Mouse (Mus musculus): ENCODE measurements around the gene Rtn4ip1.
"Not testable (repeated sequence)": the region's sequence is repeated elsewhere in the genome, so short reads cannot be mapped to it uniquely, and the experiment has no call there.

Gene Rtn4ip1

GRCm38 (mm10) chr10:43901578-43902194, at the start of gene Rtn4ip1, which contains the start of gene Qrsl1:
Rtn4ip1 (plus strand) TSS chr10:43901807.
Qrsl1 (minus strand) TSS chr10:43901745.
- peak; percentile 85 for DNase-seq (ENCODE audit: low spot score)

- DNase-seq (ENCODE audit: low spot score) = no peak
Observed at GRCm38 (mm10) chr10:43851898-43852297, 49.7 kb upstream of the Rtn4ip1 start.

DNA sequence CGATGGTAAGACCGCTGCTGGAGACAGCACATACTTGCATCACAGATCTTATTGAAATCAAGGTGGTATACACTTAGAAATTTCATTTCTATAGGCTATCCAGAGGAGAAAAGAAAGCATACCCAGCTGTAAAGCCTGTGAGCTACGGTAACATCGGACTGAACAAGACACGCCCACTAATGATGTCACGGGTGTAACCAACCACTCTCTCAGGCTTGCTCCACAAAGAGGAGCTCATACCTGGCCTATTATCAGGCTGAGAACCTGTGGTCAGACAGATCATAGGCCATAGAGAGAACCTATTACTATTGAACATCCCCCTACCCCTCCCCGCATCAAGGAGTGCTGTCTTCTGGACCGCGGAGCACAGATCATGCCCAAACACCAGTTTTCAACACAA, 45.7 kb upstream of the Rtn4ip1 start:
- DNase-seq (ENCODE audit: low spot score) = no peak

DNA sequence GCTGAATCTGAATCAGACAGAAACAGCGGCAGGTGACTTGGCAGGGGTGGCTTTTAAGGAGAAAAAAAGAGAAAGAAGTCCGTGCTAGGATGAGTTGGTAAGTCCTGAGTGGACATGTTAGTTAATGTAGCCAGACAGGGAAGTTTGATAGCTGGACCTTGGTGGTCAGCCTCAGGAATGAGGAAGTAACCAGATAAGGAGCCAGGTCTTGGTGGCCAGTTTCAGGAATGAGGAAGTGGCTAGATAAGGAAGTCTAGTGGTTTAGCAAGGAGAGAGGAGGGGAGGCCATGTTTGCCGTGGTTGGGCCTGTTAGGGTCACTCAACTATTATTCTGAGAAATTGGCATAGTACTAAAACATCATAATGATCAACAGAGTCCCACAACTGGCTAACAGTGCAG, 45.3 kb upstream of the Rtn4ip1 start:
- peak; percentile 12 for DNase-seq (ENCODE audit: low spot score)

DNA sequence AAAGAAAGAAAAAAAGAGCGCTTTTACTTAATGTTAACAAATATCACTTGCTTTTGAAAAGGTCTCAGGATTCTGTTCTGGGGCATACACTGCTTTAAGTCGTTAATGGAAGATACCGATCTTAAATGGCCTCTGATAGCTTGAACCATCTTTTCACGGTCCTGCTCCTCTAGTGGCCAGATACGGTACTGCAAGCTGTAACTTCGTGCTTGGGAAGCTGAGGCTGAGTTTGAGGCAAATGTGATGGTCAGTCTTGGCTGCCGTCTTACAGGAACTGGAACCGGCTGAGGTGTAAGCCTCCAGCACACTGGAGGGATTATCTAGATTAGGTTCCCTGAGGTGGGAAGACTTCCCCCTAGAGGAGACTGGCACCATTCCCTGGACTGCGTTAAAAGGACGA, 30.9 kb upstream of the Rtn4ip1 start:
- DNase-seq (ENCODE audit: low spot score) = no peak

DNA sequence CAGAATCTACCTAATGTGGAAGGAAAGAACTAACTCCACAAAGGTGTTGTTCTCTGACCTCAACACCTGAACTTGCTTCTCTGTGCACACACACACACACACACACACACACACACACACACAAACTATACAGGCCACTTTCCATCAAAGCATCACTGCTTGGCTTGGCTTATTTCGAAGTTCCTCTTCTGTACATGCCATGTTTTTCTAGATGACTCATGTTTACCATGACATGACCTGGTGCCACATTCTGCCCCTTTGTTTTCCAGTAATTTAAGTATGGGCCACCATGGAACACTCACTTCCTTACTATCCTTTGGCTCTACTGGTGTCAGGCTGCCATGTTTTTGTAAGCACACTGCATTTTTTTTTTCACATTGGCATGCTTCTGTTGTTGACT, 30.1 kb upstream of the Rtn4ip1 start:
- DNase-seq (ENCODE audit: low spot score) = no peak

DNA sequence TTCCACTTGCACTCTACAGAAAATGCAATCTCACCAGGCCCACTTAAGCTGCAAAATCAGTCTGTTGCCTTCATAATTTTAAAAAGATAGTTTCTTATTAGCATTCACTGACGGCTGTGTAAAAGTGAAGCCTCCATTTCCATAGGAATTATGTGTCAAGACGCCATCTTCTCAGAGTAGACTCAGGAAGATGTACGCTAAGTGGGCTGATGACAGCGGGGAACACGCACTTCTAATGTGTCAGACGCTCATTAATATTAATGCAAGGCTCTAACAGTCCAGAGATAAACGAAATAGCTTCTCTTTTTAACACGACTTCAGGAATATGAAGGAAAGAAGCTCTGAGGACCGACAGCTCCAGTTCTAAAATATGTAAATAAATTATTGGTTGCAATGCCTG, 13.9 kb upstream of the Rtn4ip1 start:
- no peak for DNase-seq (ENCODE audit: low spot score)

DNA sequence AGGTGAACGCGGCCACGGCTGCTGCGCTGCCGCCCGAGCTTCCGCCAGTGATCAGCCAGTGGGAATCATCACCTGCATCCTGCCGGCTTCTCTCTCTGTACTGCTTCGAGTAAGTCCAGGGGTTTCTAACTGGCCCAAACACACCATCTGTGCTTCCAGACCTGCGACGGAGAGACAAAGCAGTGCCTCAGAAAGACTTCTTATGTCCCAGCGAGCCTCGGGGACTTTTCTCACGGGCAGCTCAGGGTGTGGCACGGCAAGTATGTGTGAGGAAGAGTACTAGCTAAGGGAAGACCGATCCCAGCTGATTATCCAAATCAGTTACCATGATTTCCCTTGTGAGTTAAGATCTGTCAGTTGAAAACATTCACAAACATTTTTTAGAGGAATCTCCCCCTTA, 12.6 kb upstream of the Rtn4ip1 start:
- no peak for DNase-seq (ENCODE audit: low spot score)

- no peak for DNase-seq (ENCODE audit: low spot score)
Observed at GRCm38 (mm10) chr10:43892971-43893370, 8.6 kb upstream of the Rtn4ip1 start.

GRCm38 (mm10) chr10:43896065-43896464, 5.5 kb upstream of the Rtn4ip1 start:
- DNase-seq (ENCODE audit: low spot score) = no peak

GRCm38 (mm10) chr10:43898276-43898675, 3.3 kb upstream of the Rtn4ip1 start:
- no peak for DNase-seq (ENCODE audit: low spot score)

DNA sequence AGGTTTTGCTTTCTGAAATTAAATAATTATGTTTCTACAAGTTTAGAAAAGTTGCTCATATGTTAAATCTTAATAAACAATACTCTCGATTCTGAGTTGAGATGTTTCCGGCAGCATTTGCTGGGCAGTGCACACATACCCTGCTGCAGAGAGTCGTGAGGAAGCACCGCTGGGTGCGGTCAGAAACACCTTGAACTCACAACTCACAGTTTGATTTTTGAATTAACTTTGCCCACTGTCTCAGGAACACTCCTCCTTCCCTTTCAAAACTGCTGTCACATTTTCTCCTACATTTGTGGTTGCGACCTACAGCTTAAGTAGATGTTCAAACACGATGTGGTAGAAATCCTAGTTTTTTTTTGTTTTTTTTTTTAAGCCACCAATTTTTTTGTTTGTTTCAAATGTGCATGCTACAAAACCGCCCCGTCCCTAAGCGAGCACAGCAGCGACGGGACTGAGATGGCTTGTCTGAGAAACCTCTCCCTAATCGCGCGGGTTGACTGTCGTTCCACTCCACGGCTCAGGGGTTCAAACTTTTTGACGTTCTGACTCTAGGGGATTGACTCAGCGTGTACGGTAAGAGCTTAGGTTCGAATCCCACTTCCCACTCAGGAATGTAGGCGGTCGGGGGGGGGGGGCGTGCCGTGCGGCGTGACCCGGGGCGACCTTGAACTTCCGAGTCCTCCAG, 580 bp upstream of the Rtn4ip1 start:
- DNase-seq (ENCODE audit: low spot score) = no peak

GRCm38 (mm10) chr10:43904569-43904968, 3.0 kb downstream of the Rtn4ip1 start:
- no peak for DNase-seq (ENCODE audit: low spot score)

GRCm38 (mm10) chr10:43910032-43910872, 8.6 kb downstream of the Rtn4ip1 start:
- DNase-seq (ENCODE audit: low spot score) = no peak

GRCm38 (mm10) chr10:43910873-43911142, 9.2 kb downstream of the Rtn4ip1 start:
- no peak for DNase-seq (ENCODE audit: low spot score)

DNA sequence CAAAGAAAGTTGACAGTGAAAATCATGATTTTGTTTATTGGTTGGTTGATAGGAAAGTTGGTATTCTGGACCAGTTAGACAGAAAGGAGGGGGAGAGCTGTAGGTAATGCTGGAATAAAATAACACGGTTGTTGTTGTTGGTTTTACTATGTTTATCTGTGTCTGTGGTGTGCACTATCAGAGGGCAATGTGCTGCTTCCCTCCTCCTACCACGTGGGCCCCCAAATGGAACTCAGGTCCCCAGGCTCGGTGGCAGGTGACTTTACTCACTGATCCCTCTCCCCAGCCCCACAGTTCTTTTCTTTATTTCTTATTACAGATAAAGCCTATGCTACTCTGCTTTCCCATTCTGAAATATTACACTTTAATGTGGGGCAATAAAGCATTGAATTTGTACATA, 10.6 kb downstream of the Rtn4ip1 start:
- no peak for DNase-seq (ENCODE audit: low spot score)

GRCm38 (mm10) chr10:43916181-43916580, 14.6 kb downstream of the Rtn4ip1 start:
- DNase-seq (ENCODE audit: low spot score) = no peak

- DNase-seq (ENCODE audit: low spot score) = no peak
Observed at GRCm38 (mm10) chr10:43916737-43917136, 15.1 kb downstream of the Rtn4ip1 start.

DNA sequence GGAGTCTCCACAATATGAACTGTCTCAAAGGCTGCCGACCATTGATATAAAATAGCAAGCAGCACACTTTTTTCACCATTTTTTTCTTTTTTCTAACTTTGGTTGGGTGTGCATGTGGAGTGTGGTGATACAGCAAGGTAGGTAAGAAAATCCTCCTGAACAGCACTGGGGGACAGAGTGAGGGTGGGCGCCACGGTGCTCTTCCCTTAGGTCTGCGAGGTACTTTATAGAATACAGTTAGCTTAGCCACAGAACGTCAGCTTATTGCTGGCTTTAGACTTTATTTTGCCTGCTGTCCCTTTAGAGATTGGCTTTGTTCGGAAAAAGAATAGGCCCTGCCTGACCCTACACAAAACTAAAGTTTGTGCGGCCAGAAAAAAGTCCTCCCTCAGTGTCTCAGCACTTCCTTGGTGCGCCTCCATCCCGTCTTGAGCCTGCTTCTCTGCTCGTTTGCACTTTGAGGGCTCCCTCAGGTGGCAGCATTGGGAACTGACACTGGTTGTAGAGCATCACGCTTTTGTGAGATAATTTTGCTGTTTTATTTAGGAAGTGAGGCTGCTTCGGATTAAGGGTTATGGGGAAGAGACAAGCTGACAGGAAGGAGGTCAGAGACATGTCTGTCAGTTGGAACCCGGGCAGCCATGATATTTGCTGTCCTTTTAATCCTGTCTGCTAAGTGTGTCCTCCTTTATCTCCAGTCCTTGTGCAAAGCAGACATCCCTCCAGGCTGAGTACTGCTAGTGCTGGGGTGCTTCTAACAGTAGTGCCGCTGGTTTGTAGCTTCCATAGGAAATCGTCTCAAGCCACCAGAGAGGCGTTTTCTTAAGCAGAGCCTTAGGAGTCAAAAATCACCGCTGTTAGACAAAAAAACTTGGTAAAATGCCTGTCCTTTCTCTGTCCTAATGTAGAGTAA, 17.3 kb downstream of the Rtn4ip1 start:
- DNase-seq (ENCODE audit: low spot score) = peak; percentile 60

GRCm38 (mm10) chr10:43923096-43923495, 21.5 kb downstream of the Rtn4ip1 start:
- DNase-seq (ENCODE audit: low spot score) = no peak

DNA sequence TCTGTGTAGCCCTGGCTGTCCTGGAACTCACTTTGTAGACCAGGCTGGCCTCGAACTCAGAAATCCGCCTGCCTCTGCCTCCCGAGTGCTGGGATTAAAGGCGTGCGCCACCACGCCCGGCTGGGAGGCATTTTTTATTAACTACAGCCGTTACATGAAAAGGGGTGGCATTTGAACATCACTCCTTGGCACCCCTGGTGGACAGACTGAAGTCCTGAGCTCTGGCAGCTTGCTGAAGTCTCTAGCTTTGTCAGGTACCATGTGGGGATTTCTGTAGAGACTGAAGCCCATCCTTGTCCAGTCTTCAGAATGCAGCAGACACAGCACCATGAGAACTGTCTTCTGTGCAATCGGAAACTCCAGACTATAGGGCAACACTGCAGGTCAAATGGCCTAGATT, 24.2 kb downstream of the Rtn4ip1 start:
- DNase-seq (ENCODE audit: low spot score) = not testable (repeated sequence)

DNA sequence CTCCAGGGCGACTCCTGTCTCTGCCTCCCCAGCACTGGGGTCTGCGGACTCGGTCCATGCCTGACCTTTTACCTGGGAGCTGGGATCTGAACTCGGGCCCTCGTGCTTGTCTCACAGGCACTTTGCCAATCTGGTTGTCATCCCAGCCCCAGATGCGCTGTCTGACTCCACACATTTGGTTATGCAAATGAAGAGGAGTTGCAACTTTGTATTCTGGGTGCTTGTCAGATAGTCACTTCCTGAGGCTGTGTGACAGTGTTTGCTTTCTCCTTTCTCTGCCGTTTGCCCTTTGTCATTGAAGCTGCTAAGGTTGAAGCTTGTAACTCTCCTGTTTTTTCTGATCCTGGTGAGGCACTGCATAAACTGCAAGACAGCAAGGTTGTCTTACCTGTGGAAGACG, 26.1 kb downstream of the Rtn4ip1 start:
- no peak for DNase-seq (ENCODE audit: low spot score)

Measured in layer of hippocampus, adult 9-10 months (tissue).